ENCODE assay signal across 8 mouse cellular contexts in the genomic region with DNA sequence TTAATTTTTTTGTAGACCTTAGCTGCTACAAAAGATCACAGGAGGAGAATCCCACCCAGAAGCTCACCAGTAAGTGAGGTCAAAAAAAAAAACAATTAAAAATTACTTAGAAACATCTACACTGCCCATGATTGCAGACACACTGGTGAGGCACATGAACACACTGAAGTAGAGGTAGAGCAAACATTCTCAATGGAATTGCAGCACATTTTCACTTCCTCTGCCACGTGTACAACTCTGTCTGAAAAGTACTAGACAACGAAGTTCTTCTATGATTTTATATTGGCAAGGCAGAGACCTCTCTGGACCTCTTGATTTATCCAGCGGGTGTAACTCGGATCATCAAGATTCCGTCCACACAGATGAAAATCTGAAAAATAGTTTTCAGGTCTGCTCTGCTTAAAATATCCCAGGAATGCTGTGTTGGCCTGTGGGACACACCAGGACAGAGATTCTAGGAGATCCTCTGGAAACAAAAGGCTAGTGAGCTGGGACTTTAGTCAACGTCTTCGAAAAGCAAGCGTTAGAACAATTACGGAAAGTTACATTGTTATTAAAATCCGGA. TPM values are rescaled to one million over a fixed set of nuclear protein-coding genes. Genes with fewer than 3 reads are reported as not detected.
A peak's percentile ranks its signal among the peaks of the same experiment; 100 is the strongest.
DNase-seq lines count a peak whose midpoint lies in the region; ATAC-seq lines count a peak whose summit lies in the region.

No protein-coding gene starts in this region.

- no peak for ATAC-seq in megakaryocyte, adult 5-6 weeks (ENCODE audit: poor library complexity, severe bottlenecking)
- ATAC-seq in forebrain, embryonic 11.5 days (replicated peaks; ENCODE audit: low FRiP score): no peak
- no peak for ATAC-seq in limb, embryonic 13.5 days (ENCODE audit: low FRiP score, low read depth)
- no peak for ATAC-seq in stomach, embryonic 16.5 days (ENCODE audit: insufficient read depth, low FRiP score)

- peak overlapping the region; percentile 74; the same call in 1 of the 2 replicates for H3K4me2 ChIP-seq in forebrain, embryonic 11.5 days (ENCODE audit: low read depth, low read length, severe bottlenecking)
- peak overlapping the region; percentile 72 for H3K4me2 ChIP-seq in limb, embryonic 13.5 days (replicated peaks)
- peak overlapping the region; percentile 85 for H3K4me2 ChIP-seq in stomach, embryonic 16.5 days (ENCODE audit: low read depth, low read length)

- H3K27ac ChIP-seq in forebrain, embryonic 11.5 days (ENCODE audit: low read depth, low read length): no peak overlapping the region; the same call in 1 of the 2 replicates
- no peak overlapping the region; the same call in 1 of the 2 replicates for H3K27ac ChIP-seq in limb, embryonic 13.5 days
- no peak overlapping the region; the same call in 1 of the 2 replicates for H3K27ac ChIP-seq in stomach, embryonic 16.5 days (ENCODE audit: low read length)

- H3K9ac ChIP-seq in forebrain, embryonic 11.5 days (ENCODE audit: low read length): peak overlapping the region; percentile 87
- H3K9ac ChIP-seq in limb, embryonic 13.5 days: peak overlapping the region; percentile 94
- H3K9ac ChIP-seq in stomach, embryonic 16.5 days (ENCODE audit: low read length): peak overlapping the region; percentile 95

- DNase-seq in forebrain, embryonic 11.5 days (ENCODE audit: low spot score): no peak
- no peak for DNase-seq in right cerebral cortex, postnatal 25 days
- DNase-seq in spleen, postnatal 14 days (ENCODE audit: low spot score in 2 of 2): no peak
- no peak for DNase-seq in cerebellum, postnatal 36 days

- H3K4me1 ChIP-seq in megakaryocyte, embryonic 14.5 days: peaks cover 17% of the 10 kb centered on the region; the same call in 1 of the 2 replicates
- H3K4me1 ChIP-seq in forebrain, embryonic 11.5 days (replicated peaks; ENCODE audit: control insufficient read depth, insufficient read depth, low read length): no peaks in the 10 kb centered on the region; the same call in 1 of the 2 replicates
- H3K4me1 ChIP-seq in limb, embryonic 13.5 days: peaks cover 21% of the 10 kb centered on the region
- H3K4me1 ChIP-seq in stomach, embryonic 16.5 days (ENCODE audit: control insufficient read depth, insufficient read depth, low read length): peaks cover 12% of the 10 kb centered on the region

- peak overlapping the region; percentile 99 for H3K4me3 ChIP-seq in megakaryocyte, embryonic 14.5 days (replicated peaks)
- H3K4me3 ChIP-seq in forebrain, embryonic 11.5 days (ENCODE audit: low read depth, low read length): peak overlapping the region; percentile 89
- peak overlapping the region; percentile 88 for H3K4me3 ChIP-seq in limb, embryonic 13.5 days
- H3K4me3 ChIP-seq in stomach, embryonic 16.5 days (replicated peaks; ENCODE audit: low read length): peak overlapping the region; percentile 92

- no peaks in the 10 kb centered on the region for H3K27me3 ChIP-seq in megakaryocyte, embryonic 14.5 days (replicated peaks)
- H3K27me3 ChIP-seq in forebrain, embryonic 11.5 days (ENCODE audit: control insufficient read depth, insufficient read depth, low read length): no peaks in the 10 kb centered on the region
- no peaks in the 10 kb centered on the region for H3K27me3 ChIP-seq in limb, embryonic 13.5 days
- no peaks in the 10 kb centered on the region for H3K27me3 ChIP-seq in stomach, embryonic 16.5 days (ENCODE audit: control insufficient read depth, insufficient read depth, low read length)

- WGBS in forebrain, embryonic 11.5 days: 41% methylated on average over 10 of the region's 10 CpGs
- 39% methylated on average over 10 of the region's 10 CpGs for WGBS in limb, embryonic 13.5 days
- WGBS in stomach, embryonic 16.5 days: 37% methylated on average over 10 of the region's 10 CpGs

- H3K36me3 ChIP-seq in megakaryocyte, embryonic 14.5 days (replicated peaks; ENCODE audit: low read length): peaks cover 7% of the 10 kb centered on the region
- H3K36me3 ChIP-seq in forebrain, embryonic 11.5 days (ENCODE audit: control insufficient read depth, insufficient read depth, low read length): no peaks in the 10 kb centered on the region
- peaks cover 10% of the 10 kb centered on the region; the same call in 1 of the 2 replicates for H3K36me3 ChIP-seq in limb, embryonic 13.5 days
- no peaks in the 10 kb centered on the region for H3K36me3 ChIP-seq in stomach, embryonic 16.5 days (ENCODE audit: control insufficient read depth, insufficient read depth, low read length)

- no peaks in the 10 kb centered on the region for H3K9me3 ChIP-seq in megakaryocyte, embryonic 14.5 days
- H3K9me3 ChIP-seq in forebrain, embryonic 11.5 days (ENCODE audit: control insufficient read depth, low read length): no peaks in the 10 kb centered on the region
- H3K9me3 ChIP-seq in limb, embryonic 13.5 days: no peaks in the 10 kb centered on the region
- no peaks in the 10 kb centered on the region for H3K9me3 ChIP-seq in stomach, embryonic 16.5 days (replicated peaks; ENCODE audit: control insufficient read depth, low read length)

RNA-seq across cellular contexts. Expression of gene Ric1, which starts 1.0 kb away (rescaled TPM):
- 1.0 and 1.4 TPM in 2 replicates for polyA plus RNA-seq in megakaryocyte, embryonic 14.5 days (2012; ENCODE audit: insufficient read depth, low replicate concordance)
- total RNA-seq in megakaryocyte, adult 5-6 weeks (2015): 12.9 and 13.1 TPM in 2 replicates
- 14.3 and 15.3 TPM in 2 replicates for total RNA-seq in megakaryocyte, adult 5-6 weeks (2017)
- 11.8 and 13.5 TPM in 2 replicates for polyA plus RNA-seq in forebrain, embryonic 11.5 days (2014; fragmentation: Nextera tagmentation; extraction: Ambion mirVana)
- polyA plus RNA-seq in limb, embryonic 13.5 days (2015; fragmentation: Nextera tagmentation; extraction: Ambion mirVana): 25.5 and 25.7 TPM in 2 replicates
- 11.1 and 11.6 TPM in 2 replicates for polyA plus RNA-seq in stomach, embryonic 16.5 days (2015; fragmentation: Nextera tagmentation; extraction: Ambion mirVana)
